Mouse (Mus musculus) forebrain, embryonic 12.5 days (tissue): ENCODE measurements around the gene Stk10. TPM values are rescaled to one million over a fixed set of nuclear protein-coding genes. Genes with fewer than 3 reads are reported as not detected.
A peak's percentile ranks its signal among the peaks of the same experiment; 100 is the strongest.

ENCODE experiments used
- ATAC-seq: fragments of 200-750 bp; cut with Nextera tagmentation; 2 replicates; pipeline ENCODE4 v1.8.0; 2017; ENCODE audit warnings: moderate TSS enrichment; ENCODE audit not compliant: low FRiP score
- H3K27ac ChIP-seq: fragments of 300-500 bp; sonication (generic); 2 replicates; pipeline ENCODE4 v1.5.1; 2016; ENCODE audit warnings: mild to moderate bottlenecking
- H3K27me3 ChIP-seq: fragments of 300-500 bp; sonication (generic); 2 replicates; pipeline ENCODE4 v1.6.1; 2016; ENCODE audit warnings: mild to moderate bottlenecking
- H3K36me3 ChIP-seq: fragments of 300-500 bp; sonication (generic); replicated peaks from 2 replicates; pipeline ENCODE4 v1.6.1; 2016; ENCODE audit warnings: mild to moderate bottlenecking
- H3K4me1 ChIP-seq: fragments of 300-500 bp; sonication (generic); 2 replicates; pipeline ENCODE4 v1.6.1; 2016
- H3K4me2 ChIP-seq: fragments of 300-500 bp; sonication (generic); 2 replicates; pipeline ENCODE4 v1.6.1; 2016; ENCODE audit warnings: mild to moderate bottlenecking, moderate library complexity
- H3K4me3 ChIP-seq: fragments of 300-500 bp; sonication (generic); replicated peaks from 2 replicates; pipeline ENCODE4 v1.5.1; 2016; ENCODE audit warnings: mild to moderate bottlenecking
- H3K9ac ChIP-seq: fragments of 300-500 bp; sonication (generic); 2 replicates; pipeline ENCODE4 v1.6.1; 2016; ENCODE audit warnings: mild to moderate bottlenecking
- H3K9me3 ChIP-seq: fragments of 300-500 bp; sonication (generic); 2 replicates; pipeline ENCODE4 v1.6.1; 2016
- WGBS: fragments of 180-500 bp; shearing (Covaris S2); methylation state at CpG from one replicate; pipeline ENCODE4 v1.1.7; 2016; 5-methylcytosine and 5-hydroxymethylcytosine counted together
- polyA plus RNA-seq: library from polyadenylated mRNA; unstranded; fragments of >200 nt; fragmentation: Nextera tagmentation; extraction: Ambion mirVana; gene quantifications from 2 replicates; pipeline ENCODE4 v1.2.1, GENCODE M21; 2016

The Stk10 gene
- polyA plus RNA-seq, 1 experiment from 2014 or later, result 2.3 TPM

DNA sequence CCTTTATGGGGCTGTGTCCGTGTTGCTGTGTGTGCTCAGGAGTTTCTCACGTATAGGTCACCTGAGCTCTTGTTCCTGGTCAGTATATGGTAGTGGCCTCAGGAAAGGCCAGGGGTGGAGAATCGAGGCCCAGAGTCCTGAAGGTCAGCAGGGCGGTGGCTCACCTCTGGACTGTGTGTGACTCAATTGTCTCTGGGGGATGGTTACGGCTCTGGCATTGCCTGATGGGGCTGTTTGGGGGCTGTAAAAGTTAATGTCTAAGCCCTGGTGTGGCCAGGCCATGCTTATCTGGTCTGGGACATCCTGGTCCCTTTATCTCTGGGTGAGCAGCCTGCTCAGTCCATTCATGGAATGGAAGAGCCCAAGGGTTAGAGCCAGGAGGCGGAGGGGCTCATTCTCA, 33.1 kb downstream of the Stk10 start:
- H3K36me3 ChIP-seq, result no peaks in the 10 kb centered on the region
- H3K4me1 ChIP-seq, result peaks cover 6% of the 10 kb centered on the region
- no peak overlapping the region for H3K27ac ChIP-seq
- H3K4me2 ChIP-seq, result no peak overlapping the region
- H3K9ac ChIP-seq, result no peak overlapping the region
- 92% methylated on average over 6 of the region's 6 CpGs for whole genome bisulfite sequencing
- H3K4me3 ChIP-seq, result no peak overlapping the region
- no peak for ATAC-seq
- no peaks in the 10 kb centered on the region for H3K9me3 ChIP-seq
- no peaks in the 10 kb centered on the region for H3K27me3 ChIP-seq

DNA sequence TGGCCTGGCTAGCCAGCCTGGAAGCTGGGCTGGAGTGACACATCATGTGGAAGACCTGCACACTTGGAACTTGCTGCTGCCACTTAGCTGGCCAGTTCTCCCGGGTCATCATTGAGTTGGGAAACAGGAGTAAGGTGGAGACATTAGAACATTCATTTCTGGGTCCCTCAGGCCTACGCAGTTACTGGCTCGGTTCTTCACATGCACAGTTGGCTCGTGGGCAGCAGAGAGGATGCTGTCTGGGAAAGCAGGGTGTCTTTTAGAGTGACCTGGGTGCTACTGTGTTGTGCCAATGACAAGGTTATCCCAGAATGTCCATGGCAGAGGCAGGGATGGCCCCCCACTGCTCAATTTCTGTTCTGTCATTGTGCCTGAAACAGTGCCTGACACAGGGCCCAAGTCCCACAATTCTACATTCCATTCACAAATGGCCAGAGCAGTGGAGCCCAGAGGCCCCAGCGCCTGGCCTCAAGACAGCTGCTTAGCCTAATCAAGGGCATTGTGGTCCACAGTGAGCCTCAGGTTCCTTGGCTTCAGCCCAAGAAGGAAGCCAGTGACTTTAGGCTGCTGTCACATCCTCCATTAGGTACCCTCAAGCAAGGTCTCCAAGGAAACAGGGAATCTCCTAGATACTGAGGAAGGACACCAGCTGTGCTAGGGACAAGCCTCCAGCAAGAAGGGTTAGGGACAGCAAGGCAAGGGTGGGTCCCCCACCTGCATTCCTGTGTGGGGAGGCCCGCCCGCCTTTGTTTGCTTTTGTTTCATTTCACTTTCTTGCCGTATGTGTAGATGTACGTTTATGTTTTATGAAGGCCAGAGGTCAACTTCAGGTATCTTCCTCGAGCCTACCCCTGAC, 34.1 kb downstream of the Stk10 start:
- Histone ChIP-seq H3K36me3 (no peaks in the 10 kb centered on the region), H3K4me2 (no peak overlapping the region), H3K4me3 (no peak overlapping the region), H3K27me3 (no peaks in the 10 kb centered on the region), H3K27ac (no peak overlapping the region), H3K9me3 (no peaks in the 10 kb centered on the region), H3K4me1 (peaks cover 6% of the 10 kb centered on the region), H3K9ac (no peak overlapping the region)
- ATAC-seq, result no peak
- WGBS, result 88% methylated on average over 10 of the region's 10 CpGs

DNA sequence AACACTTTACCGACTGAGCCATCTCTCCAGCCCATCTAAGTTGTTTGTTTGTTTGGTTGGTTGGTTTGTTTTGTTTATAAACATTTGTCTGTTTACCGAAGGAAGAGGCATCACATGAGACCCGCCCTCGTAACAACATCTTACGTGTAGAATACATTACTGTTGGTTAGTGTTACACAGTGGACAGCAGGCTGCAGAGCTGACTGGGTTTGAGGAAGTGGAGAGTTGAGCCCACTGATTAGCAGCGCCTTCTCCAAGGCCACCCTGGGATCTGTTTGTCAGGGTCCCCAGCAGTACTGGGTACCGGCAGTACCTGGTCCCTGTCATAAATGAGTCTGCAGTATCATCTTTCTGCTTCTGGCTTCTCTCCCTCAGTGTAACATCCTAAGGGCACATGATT, 35.0 kb downstream of the Stk10 start:
- no peak overlapping the region for H3K4me3 ChIP-seq
- WGBS, result 93% methylated on average over 7 of the region's 7 CpGs
- H3K4me1 ChIP-seq, result peaks cover 5% of the 10 kb centered on the region
- no peak for ATAC-seq
- H3K9me3 ChIP-seq, result no peaks in the 10 kb centered on the region
- H3K9ac ChIP-seq, result no peak overlapping the region
- H3K27me3 ChIP-seq, result no peaks in the 10 kb centered on the region
- H3K36me3 ChIP-seq, result no peaks in the 10 kb centered on the region
- no peak overlapping the region for H3K4me2 ChIP-seq
- H3K27ac ChIP-seq, result no peak overlapping the region

DNA sequence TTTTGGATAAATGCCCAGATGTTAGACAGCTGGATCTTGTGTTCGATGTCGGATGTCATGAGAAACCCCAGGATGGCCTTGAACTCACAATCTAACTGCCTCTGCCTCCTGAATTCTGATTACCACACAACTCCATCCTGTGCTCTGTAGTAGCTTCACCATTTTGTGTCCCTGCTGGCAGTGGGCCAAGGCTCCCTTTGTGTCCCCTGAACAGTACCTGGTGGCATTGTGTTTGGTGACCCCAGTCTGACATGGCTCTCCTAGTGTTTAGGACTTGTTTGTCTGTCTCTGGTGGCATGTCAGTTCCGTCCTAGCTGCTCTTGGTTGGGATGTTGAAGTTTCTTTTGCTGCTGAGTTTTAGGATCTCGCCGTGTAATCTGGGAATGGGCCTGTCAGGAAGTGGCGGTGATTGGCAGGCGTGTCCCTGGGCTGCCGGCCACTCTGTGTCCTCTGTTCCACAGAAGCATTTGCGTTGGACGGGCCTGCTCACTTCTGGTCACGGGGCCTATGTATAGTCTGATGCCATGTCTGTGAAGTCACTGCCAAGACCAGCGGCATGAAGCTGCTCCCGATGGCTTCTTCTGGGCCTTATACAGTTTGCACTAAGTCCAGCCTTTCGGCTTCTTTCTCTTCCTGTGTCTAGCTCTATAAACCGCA, 35.7 kb downstream of the Stk10 start:
- no peaks in the 10 kb centered on the region for H3K9me3 ChIP-seq
- H3K4me3 ChIP-seq, result no peak overlapping the region
- H3K4me1 ChIP-seq, result peaks cover under 1% of the 10 kb centered on the region; the same call in 1 of the 2 replicates
- H3K4me2 ChIP-seq, result no peak overlapping the region
- no peaks in the 10 kb centered on the region for H3K36me3 ChIP-seq
- WGBS, result 92% methylated on average over 15 of the region's 15 CpGs
- H3K9ac ChIP-seq, result no peak overlapping the region
- no peak for ATAC-seq
- no peak overlapping the region for H3K27ac ChIP-seq
- H3K27me3 ChIP-seq, result no peaks in the 10 kb centered on the region

DNA sequence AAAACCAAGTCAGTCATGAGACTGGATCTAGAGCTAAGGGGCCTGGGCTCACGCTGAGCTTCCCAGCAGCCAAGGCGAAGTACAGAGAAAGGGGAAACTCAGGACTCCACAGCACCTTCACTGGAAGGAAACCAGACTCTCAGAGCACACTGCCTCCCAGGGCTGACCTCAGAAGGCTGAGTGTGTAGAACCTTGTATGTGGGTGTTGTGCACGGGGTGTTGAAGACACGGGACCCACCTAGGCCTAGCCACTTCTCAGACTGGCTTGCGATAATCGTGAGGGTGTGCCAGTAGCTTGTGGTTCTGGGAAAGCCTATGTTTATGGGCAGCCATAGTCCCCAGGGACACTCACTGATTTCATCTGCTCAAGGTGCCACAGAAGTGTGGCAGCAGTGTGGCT, 38.0 kb downstream of the Stk10 start:
- Histone ChIP-seq H3K36me3 (no peaks in the 10 kb centered on the region), H3K4me1 (no peaks in the 10 kb centered on the region), H3K9me3 (no peaks in the 10 kb centered on the region), H3K4me3 (no peak overlapping the region), H3K4me2 (no peak overlapping the region), H3K9ac (no peak overlapping the region), H3K27ac (no peak overlapping the region), H3K27me3 (no peaks in the 10 kb centered on the region)
- 94% methylated on average over 6 of the region's 6 CpGs for WGBS
- no peak for ATAC-seq

DNA sequence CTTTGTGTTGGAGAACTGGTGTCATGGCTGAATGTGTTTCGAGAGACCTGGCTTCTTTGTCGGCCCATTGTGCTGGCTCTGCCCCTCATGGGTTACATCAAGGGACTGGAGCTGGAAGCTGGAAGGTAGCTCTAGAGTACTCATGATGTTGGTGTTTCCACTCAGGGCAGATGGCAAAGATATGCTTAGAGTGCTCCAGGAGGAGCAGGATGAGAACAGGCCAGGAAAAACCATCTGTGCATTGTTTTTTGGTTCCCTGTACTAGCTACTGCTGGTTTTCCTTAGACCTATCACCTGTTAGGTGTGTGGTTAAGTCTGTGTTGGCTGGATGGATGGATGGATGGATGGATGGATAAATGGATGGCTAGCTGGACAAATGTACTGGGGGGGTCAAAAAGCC, 40.6 kb downstream of the Stk10 start:
- Histone ChIP-seq H3K4me3 (no peak overlapping the region), H3K9me3 (no peaks in the 10 kb centered on the region), H3K9ac (no peak overlapping the region), H3K27ac (no peak overlapping the region), H3K27me3 (no peaks in the 10 kb centered on the region), H3K36me3 (no peaks in the 10 kb centered on the region), H3K4me2 (no peak overlapping the region), H3K4me1 (no peaks in the 10 kb centered on the region)
- ATAC-seq, result no peak
- 79% methylated on average over 2 of the region's 2 CpGs for whole genome bisulfite sequencing

DNA sequence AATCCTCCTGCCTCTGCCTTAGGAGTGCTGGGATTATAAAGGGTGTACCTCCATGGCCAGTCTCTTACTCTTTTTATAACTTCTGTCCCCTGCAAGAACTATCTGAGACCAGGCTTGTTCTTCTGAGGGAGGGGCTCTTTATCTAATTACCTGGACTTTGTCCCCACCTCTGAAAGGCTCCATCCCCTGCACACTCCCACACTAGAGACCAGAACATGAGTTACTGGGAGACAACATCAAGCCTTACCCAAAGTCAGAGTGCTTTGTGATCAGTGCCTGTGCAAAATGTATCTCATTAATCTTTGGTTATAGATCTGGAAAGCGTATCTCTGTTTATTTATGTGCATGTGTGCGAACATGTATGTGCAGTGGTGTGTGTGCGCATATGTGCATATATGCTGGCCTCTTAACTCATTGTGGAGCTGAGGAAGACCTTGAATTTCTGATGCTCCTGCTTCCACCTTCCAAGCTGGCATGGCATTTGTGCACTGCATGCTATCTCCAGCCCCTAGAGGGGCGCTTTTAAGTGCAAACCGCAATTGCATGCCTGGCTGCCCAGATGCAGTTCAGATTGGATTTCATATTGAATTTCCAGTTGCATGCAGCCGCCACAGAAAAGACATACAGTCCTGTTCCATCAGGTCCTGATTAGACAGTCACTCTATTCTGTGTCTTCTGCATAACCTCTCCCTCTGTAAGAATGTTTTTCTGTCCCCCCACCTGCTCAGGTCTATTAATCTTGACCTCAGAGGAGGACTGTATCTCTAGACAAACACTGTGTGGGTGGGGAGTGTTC, 43.1 kb downstream of the Stk10 start:
- Histone ChIP-seq H3K4me1 (no peaks in the 10 kb centered on the region), H3K9me3 (no peaks in the 10 kb centered on the region), H3K27me3 (no peaks in the 10 kb centered on the region), H3K4me2 (no peak overlapping the region), H3K4me3 (no peak overlapping the region), H3K36me3 (no peaks in the 10 kb centered on the region), H3K27ac (no peak overlapping the region), H3K9ac (no peak overlapping the region)
- ATAC-seq, result no peak
- WGBS, result 88% methylated on average over 6 of the region's 6 CpGs

DNA sequence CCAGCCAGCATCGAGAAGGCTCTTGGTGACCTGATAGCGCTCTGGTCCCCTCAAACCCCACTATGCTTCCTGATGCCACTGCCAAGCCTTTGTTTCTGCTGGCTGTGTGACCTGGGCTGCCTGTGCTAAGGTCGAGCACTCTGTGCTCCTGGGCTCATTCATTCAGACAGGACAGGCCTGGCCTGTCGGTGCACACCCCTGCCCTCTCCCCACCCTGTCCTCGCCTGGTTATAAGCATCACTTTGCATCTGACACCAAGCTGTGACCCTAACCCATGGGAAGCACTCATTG, 43.6 kb downstream of the Stk10 start:
- Histone ChIP-seq H3K27ac (no peak overlapping the region), H3K9ac (no peak overlapping the region), H3K4me2 (no peak overlapping the region), H3K36me3 (no peaks in the 10 kb centered on the region), H3K4me1 (no peaks in the 10 kb centered on the region), H3K27me3 (no peaks in the 10 kb centered on the region), H3K9me3 (no peaks in the 10 kb centered on the region), H3K4me3 (no peak overlapping the region)
- ATAC-seq, result no peak
- WGBS, result 69% methylated on average over 5 of the region's 5 CpGs

DNA sequence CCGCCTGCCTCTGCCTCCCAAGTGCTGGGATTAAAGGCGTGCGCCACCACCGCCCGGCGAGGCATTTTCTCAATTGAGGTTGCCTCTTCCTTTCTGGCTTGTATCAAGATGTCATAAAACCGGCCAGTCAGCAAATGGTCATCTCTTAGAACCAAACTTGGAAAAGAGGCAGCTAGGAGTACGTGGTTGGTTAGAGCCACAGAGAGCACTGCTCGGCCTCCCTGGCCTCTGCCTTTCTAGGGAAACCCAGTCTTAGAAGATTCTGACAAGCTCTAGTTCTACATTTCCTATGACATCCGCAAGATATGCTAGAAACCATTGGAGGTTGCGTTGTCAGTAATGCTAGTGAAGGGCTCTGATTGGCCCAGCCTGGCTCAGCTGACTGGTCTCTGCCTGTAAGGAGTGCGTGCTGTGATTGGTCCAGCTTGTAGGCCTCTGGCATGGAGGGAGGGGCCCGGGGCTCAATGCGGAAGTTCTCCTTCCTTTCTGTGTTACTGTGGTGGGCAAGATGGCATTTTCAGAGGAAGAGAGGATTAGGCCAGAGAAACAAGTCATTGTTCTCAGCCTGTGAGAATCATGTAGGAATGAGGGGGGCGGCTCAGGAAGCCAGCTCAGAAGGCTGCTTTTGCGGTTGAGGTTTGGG, 47.3 kb downstream of the Stk10 start:
- Histone ChIP-seq H3K27me3 (no peaks in the 10 kb centered on the region), H3K27ac (no peak overlapping the region), H3K9ac (no peak overlapping the region), H3K4me3 (no peak overlapping the region), H3K9me3 (no peaks in the 10 kb centered on the region), H3K4me1 (no peaks in the 10 kb centered on the region), H3K4me2 (no peak overlapping the region), H3K36me3 (no peaks in the 10 kb centered on the region)
- ATAC-seq, result 0 out of 2 replicates have a peak, but pooled peaks have one; percentile 64
- 75% methylated on average over 16 of the region's 16 CpGs for whole genome bisulfite sequencing

DNA sequence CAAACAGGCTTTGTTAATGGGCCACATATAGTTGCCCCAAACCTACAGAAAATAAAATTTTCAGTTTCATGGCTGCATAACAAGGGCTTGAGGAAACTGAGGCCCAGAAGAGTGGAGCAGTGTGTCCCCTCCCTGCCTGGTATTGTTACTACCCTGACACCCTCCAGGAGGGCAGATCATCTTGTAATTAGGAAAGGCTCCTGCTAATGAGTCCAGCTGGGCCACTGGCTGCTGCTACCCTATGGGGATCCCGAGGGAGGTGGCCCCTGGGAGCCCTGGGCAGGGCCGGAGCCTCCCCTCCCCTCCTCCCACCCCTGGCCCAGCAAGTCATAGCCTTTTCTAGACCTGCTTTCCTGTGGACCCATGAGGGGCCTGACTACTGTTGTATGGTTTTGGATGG, 47.9 kb downstream of the Stk10 start:
- no peak overlapping the region for H3K27ac ChIP-seq
- no peak for ATAC-seq
- no peak overlapping the region for H3K4me3 ChIP-seq
- H3K9me3 ChIP-seq, result no peaks in the 10 kb centered on the region
- no peak overlapping the region for H3K9ac ChIP-seq
- WGBS, result 42% methylated on average over 2 of the region's 2 CpGs
- no peak overlapping the region for H3K4me2 ChIP-seq
- no peaks in the 10 kb centered on the region for H3K4me1 ChIP-seq
- H3K27me3 ChIP-seq, result no peaks in the 10 kb centered on the region
- H3K36me3 ChIP-seq, result no peaks in the 10 kb centered on the region

DNA sequence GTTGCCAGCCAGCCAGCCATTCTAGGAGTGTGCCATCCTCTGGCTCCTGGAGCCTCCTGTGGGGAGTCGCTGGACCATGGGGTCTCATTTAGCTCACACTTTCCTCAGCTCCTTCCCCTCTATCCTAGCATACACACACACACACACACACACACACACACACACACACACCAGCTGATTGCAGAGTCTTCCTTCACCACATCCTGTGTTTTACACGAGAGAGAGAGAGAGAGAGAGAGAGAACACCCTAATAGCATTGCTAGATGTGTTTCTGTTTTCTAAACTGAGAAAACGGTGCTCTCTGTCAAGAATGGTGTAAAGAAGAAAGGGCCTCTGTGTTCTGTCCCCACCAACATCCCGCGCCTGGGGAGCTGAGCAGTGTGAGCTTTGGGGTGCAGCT, 49.7 kb downstream of the Stk10 start:
- Histone ChIP-seq H3K27ac (no peak overlapping the region), H3K9ac (no peak overlapping the region), H3K36me3 (no peaks in the 10 kb centered on the region), H3K27me3 (no peaks in the 10 kb centered on the region), H3K4me3 (no peak overlapping the region), H3K4me1 (no peaks in the 10 kb centered on the region), H3K9me3 (no peaks in the 10 kb centered on the region), H3K4me2 (no peak overlapping the region)
- 63% methylated on average over 5 of the region's 5 CpGs for WGBS
- no peak for ATAC-seq

DNA sequence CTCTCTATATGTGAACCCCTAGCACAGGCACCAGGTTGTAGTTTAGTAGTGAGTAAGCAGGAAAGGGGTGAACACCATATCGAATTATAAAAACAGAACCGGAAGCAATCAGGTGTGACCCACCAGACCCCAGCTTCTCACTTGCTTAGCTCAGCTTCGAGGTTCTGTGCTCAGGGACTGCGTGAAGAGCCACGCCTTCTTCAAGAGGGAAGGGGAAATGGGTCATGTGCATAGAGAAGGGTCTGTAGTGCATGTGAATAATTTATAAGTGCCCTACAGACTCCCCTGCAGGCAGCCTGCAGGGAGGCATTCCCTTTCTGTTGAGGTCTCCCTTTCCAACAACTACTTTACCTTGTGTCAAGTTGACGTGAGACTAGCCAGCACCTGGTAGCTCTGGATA, 52.9 kb downstream of the Stk10 start:
- Histone ChIP-seq H3K9ac (no peak overlapping the region), H3K36me3 (0 out of 2 replicates have a peak, but pooled peaks cover 3% of the 10 kb centered on the region), H3K9me3 (no peaks in the 10 kb centered on the region), H3K4me2 (no peak overlapping the region), H3K4me1 (no peaks in the 10 kb centered on the region), H3K4me3 (no peak overlapping the region), H3K27ac (no peak overlapping the region), H3K27me3 (no peaks in the 10 kb centered on the region)
- ATAC-seq, result no peak
- 80% methylated on average over 6 of the region's 6 CpGs for WGBS
